Mouse (Mus musculus) neural tube, embryonic 13.5 days (tissue): ENCODE results near the gene Prdx1. TPM values are rescaled to one million over a fixed set of nuclear protein-coding genes. Genes with fewer than 3 reads are reported as not detected.

Experiments used
- ATAC-seq: fragments of 200-750 bp; cut with Nextera tagmentation; 2 replicates; pipeline ENCODE4 v1.8.0; 2017; ENCODE audit warnings: low read depth, mild to moderate bottlenecking, moderate TSS enrichment, moderate library complexity
- H3K27ac ChIP-seq: fragments of 300-500 bp; sonication (generic); replicated peaks from 2 replicates; pipeline ENCODE4 v1.5.1; 2015; ENCODE audit warnings: moderate library complexity, mild to moderate bottlenecking, inconsistent platforms
- H3K27me3 ChIP-seq: fragments of 300-500 bp; sonication (generic); 2 replicates; pipeline ENCODE4 v1.6.1; 2015; ENCODE audit warnings: mild to moderate bottlenecking, inconsistent platforms
- H3K36me3 ChIP-seq: fragments of 300-500 bp; sonication (generic); 2 replicates; pipeline ENCODE4 v1.6.1; 2015; ENCODE audit warnings: mild to moderate bottlenecking, inconsistent platforms
- H3K4me1 ChIP-seq: fragments of 300-500 bp; sonication (generic); replicated peaks from 2 replicates; pipeline ENCODE4 v1.6.1; 2015; ENCODE audit warnings: inconsistent platforms
- H3K4me2 ChIP-seq: fragments of 300-500 bp; sonication (generic); 2 replicates; pipeline ENCODE4 v1.6.1; 2015; ENCODE audit warnings: inconsistent platforms, mild to moderate bottlenecking, moderate library complexity
- H3K4me3 ChIP-seq: fragments of 300-500 bp; sonication (generic); 2 replicates; pipeline ENCODE4 v1.5.1; 2015; ENCODE audit warnings: mild to moderate bottlenecking, inconsistent platforms
- H3K9ac ChIP-seq: fragments of 300-500 bp; sonication (generic); 2 replicates; pipeline ENCODE4 v1.6.1; 2015; ENCODE audit warnings: moderate library complexity, mild to moderate bottlenecking, inconsistent platforms
- H3K9me3 ChIP-seq: fragments of 300-500 bp; sonication (generic); 2 replicates; pipeline ENCODE4 v1.6.1; 2016; ENCODE audit warnings: inconsistent platforms
- WGBS: fragments of 180-500 bp; shearing (Covaris S2); methylation state at CpG from one replicate; pipeline ENCODE4 v1.1.7; 2015; 5-methylcytosine and 5-hydroxymethylcytosine counted together
- polyA plus RNA-seq: library from polyadenylated mRNA; unstranded; fragments of >200 nt; fragmentation: Nextera tagmentation; extraction: Ambion mirVana; gene quantifications from 2 replicates; pipeline ENCODE4 v1.2.1, GENCODE M21; 2015

The Prdx1 gene
- polyA plus RNA-seq, 1 experiment from 2014 or later, result 505 TPM

DNA sequence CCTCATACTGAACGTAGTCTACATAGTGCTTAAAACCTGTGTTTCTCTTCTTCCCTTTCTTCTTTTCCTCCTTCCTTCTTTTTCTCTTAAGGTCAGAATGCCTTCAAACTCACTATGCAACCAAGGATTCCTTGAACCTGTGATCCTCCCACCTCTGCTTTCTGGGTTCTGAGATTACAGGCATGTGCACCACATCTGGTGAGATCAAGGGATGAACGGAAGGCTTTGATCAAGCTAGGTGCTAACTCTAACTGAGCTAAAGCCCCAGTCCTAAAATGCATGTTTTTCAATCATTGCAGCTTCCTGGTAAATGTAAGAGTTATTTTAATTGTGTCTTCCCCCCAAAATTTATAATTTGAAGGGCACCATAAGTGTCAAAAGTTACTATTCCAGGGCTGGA, 49.7 kb downstream of the Prdx1 start:
- H3K4me2 ChIP-seq, result no peak overlapping the region
- no peaks in the 10 kb centered on the region for H3K27me3 ChIP-seq
- 96% methylated on average over 2 of the region's 2 CpGs for WGBS
- H3K4me1 ChIP-seq, result no peaks in the 10 kb centered on the region
- H3K4me3 ChIP-seq, result no peak overlapping the region
- no peak overlapping the region for H3K9ac ChIP-seq
- H3K27ac ChIP-seq, result no peak overlapping the region
- H3K9me3 ChIP-seq, result no peaks in the 10 kb centered on the region
- H3K36me3 ChIP-seq, result no peaks in the 10 kb centered on the region
- no peak for ATAC-seq

- Histone ChIP-seq H3K9ac (no peak overlapping the region), H3K4me2 (no peak overlapping the region), H3K4me3 (no peak overlapping the region), H3K27me3 (no peaks in the 10 kb centered on the region), H3K36me3 (no peaks in the 10 kb centered on the region), H3K4me1 (no peaks in the 10 kb centered on the region), H3K9me3 (no peaks in the 10 kb centered on the region), H3K27ac (no peak overlapping the region)
- no peak for ATAC-seq
- WGBS, result 86% methylated on average over 9 of the region's 9 CpGs
These were observed 53.8 kb downstream of the Prdx1 start for GRCm38 (mm10) chr4:116738972-116739751.

DNA sequence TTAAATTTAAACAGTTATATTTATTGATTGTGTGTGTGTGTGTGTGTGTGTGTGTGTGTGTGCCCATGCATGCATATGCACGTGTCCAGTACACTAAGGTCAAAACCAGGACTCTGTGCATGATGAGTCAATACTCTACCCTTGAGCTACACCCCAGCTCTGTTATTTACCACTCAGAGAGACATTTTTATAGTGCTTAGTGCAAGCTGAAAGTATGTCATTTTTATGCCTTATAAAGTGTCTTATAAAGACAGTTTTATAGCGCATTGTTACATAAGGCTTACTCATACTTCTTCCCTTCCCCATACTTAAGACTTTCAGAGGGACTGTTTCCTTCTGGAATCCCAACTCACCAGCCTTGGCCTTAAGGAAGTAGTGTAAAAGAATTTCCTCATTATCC, 64.4 kb downstream of the Prdx1 start:
- Histone ChIP-seq H3K27me3 (no peaks in the 10 kb centered on the region), H3K4me2 (no peak overlapping the region), H3K9ac (no peak overlapping the region), H3K27ac (no peak overlapping the region), H3K4me3 (no peak overlapping the region), H3K4me1 (no peaks in the 10 kb centered on the region), H3K36me3 (no peaks in the 10 kb centered on the region), H3K9me3 (no peaks in the 10 kb centered on the region)
- no peak for ATAC-seq
- WGBS, result 79% methylated on average over 2 of the region's 2 CpGs

Other genes starting within 250 kb of the Prdx1 start
- 26.5 and 32.4 TPM in 2 replicates for gene Mast2, start 221.4 kb upstream of the Prdx1 start, polyA plus RNA-seq
- 9.9 and 10.6 TPM in 2 replicates for gene Ipp, start 178.0 kb upstream of the Prdx1 start, polyA plus RNA-seq
- 32.2 and 37.7 TPM in 2 replicates for gene Tmem69, start 129.6 kb upstream of the Prdx1 start, polyA plus RNA-seq
- 17.4 and 18.8 TPM in 2 replicates for gene Gpbp1l1, start 127.9 kb upstream of the Prdx1 start, polyA plus RNA-seq
- 4.3 and 4.7 TPM in 2 replicates for gene Ccdc17, start 88.9 kb upstream of the Prdx1 start, polyA plus RNA-seq
- gene Nasp, start 57.6 kb upstream of the Prdx1 start, polyA plus RNA-seq, result 89.8 and 96.9 TPM in 2 replicates
- gene Akr1a1, start 33.9 kb upstream of the Prdx1 start, polyA plus RNA-seq, result 689 and 718 TPM in 2 replicates
- gene Mmachc, start 22.9 kb downstream of the Prdx1 start, polyA plus RNA-seq, result 24.7 and 26.3 TPM in 2 replicates
- gene Ccdc163, start 23.0 kb downstream of the Prdx1 start, polyA plus RNA-seq, result 12.0 TPM in 2 replicates
- 3.0 and 4.0 TPM in 2 replicates for gene Tesk2, start 35.4 kb downstream of the Prdx1 start, polyA plus RNA-seq
- gene Toe1, start 122.1 kb downstream of the Prdx1 start, polyA plus RNA-seq, result 26.5 and 33.0 TPM in 2 replicates
- gene Mutyh, start 122.2 kb downstream of the Prdx1 start, polyA plus RNA-seq, result 6.5 and 8.3 TPM in 2 replicates
- 1.2 and 2.7 TPM in 2 replicates for gene Hpdl, start 136.2 kb downstream of the Prdx1 start, polyA plus RNA-seq
- gene Zswim5, start 191.8 kb downstream of the Prdx1 start, polyA plus RNA-seq, result 7.7 and 8.1 TPM in 2 replicates